Mouse (Mus musculus) forebrain, embryonic 13.5 days (tissue): Measurements from ENCODE around the gene 6030408B16Rik. TPM values are rescaled to one million over a fixed set of nuclear protein-coding genes. Genes with fewer than 3 reads are reported as not detected.

Experiments
- ATAC-seq: fragments of 200-750 bp; cut with Nextera tagmentation; 2 replicates; pipeline ENCODE4 v1.8.0; 2017
- H3K27ac ChIP-seq: fragments of 300-500 bp; sonication (generic); 2 replicates; pipeline ENCODE4 v1.5.1; 2015; ENCODE audit warnings: inconsistent platforms, mild to moderate bottlenecking, moderate library complexity
- H3K27me3 ChIP-seq: fragments of 300-500 bp; sonication (generic); 2 replicates; pipeline ENCODE4 v1.6.1; 2015; ENCODE audit warnings: mild to moderate bottlenecking, inconsistent platforms
- H3K36me3 ChIP-seq: fragments of 300-500 bp; sonication (generic); 2 replicates; pipeline ENCODE4 v1.6.1; 2015; ENCODE audit warnings: mild to moderate bottlenecking, inconsistent platforms; ENCODE audit not compliant: poor library complexity, severe bottlenecking
- H3K4me1 ChIP-seq: fragments of 300-500 bp; sonication (generic); 2 replicates; pipeline ENCODE4 v1.6.1; 2015; ENCODE audit warnings: inconsistent platforms
- H3K4me2 ChIP-seq: fragments of 300-500 bp; sonication (generic); 2 replicates; pipeline ENCODE4 v1.6.1; 2015; ENCODE audit warnings: inconsistent platforms, mild to moderate bottlenecking, moderate library complexity
- H3K4me3 ChIP-seq: fragments of 300-500 bp; sonication (generic); 2 replicates; pipeline ENCODE4 v1.5.1; 2015; ENCODE audit warnings: mild to moderate bottlenecking, inconsistent platforms
- H3K9ac ChIP-seq: fragments of 300-500 bp; sonication (generic); 2 replicates; pipeline ENCODE4 v1.6.1; 2015; ENCODE audit warnings: mild to moderate bottlenecking, inconsistent platforms
- H3K9me3 ChIP-seq: fragments of 300-500 bp; sonication (generic); replicated peaks from 2 replicates; pipeline ENCODE4 v1.6.1; 2016; ENCODE audit warnings: inconsistent platforms
- WGBS: fragments of 180-500 bp; shearing (Covaris S2); methylation state at CpG from one replicate; pipeline ENCODE4 v1.1.7; 2015; 5-methylcytosine and 5-hydroxymethylcytosine counted together
- polyA plus RNA-seq: library from polyadenylated mRNA; unstranded; fragments of >200 nt; fragmentation: Nextera tagmentation; extraction: Ambion mirVana; gene quantifications from 2 replicates; pipeline ENCODE4 v1.2.1, GENCODE M21; 2015

The 6030408B16Rik gene
- polyA plus RNA-seq, 1 experiment from 2014 or later, result 0.23 TPM

GRCm38 (mm10) chr15:101255842-101256462, 37.1 kb upstream of the 6030408B16Rik start:
- Histone ChIP-seq H3K36me3 (no peaks in the 10 kb centered on the region), H3K9me3 (no peaks in the 10 kb centered on the region), H3K27ac (no peak overlapping the region), H3K9ac (no peak overlapping the region), H3K4me3 (no peak overlapping the region), H3K4me1 (peaks cover 9% of the 10 kb centered on the region), H3K27me3 (peaks cover 11% of the 10 kb centered on the region; the same call in 1 of the 2 replicates), H3K4me2 (no peak overlapping the region)
- 85% methylated on average over 7 of the region's 7 CpGs for WGBS
- no peak for ATAC-seq

- no peak overlapping the region for H3K4me3 ChIP-seq
- no peak overlapping the region for H3K9ac ChIP-seq
- ATAC-seq, result no peak
- peaks cover 9% of the 10 kb centered on the region for H3K4me1 ChIP-seq
- H3K27ac ChIP-seq, result no peak overlapping the region
- WGBS, result 86% methylated on average over 14 of the region's 14 CpGs
- H3K36me3 ChIP-seq, result no peaks in the 10 kb centered on the region
- H3K4me2 ChIP-seq, result no peak overlapping the region
- no peaks in the 10 kb centered on the region for H3K9me3 ChIP-seq
- H3K27me3 ChIP-seq, result peaks cover 11% of the 10 kb centered on the region; the same call in 1 of the 2 replicates
Measured at GRCm38 (mm10) chr15:101256463-101257206, 36.4 kb upstream of the 6030408B16Rik start.

- no peak for ATAC-seq
- H3K27me3 ChIP-seq, result 0 out of 2 replicates have a peak, but pooled peaks cover under 1% of the 10 kb centered on the region
- H3K4me3 ChIP-seq, result no peak overlapping the region
- no peaks in the 10 kb centered on the region for H3K36me3 ChIP-seq
- no peak overlapping the region for H3K27ac ChIP-seq
- WGBS, result 87% methylated on average over 11 of the region's 11 CpGs
- no peak overlapping the region for H3K9ac ChIP-seq
- no peak overlapping the region for H3K4me2 ChIP-seq
- peaks cover 9% of the 10 kb centered on the region for H3K4me1 ChIP-seq
- H3K9me3 ChIP-seq, result no peaks in the 10 kb centered on the region
Measured at GRCm38 (mm10) chr15:101258420-101258819, 34.6 kb upstream of the 6030408B16Rik start.

GRCm38 (mm10) chr15:101259922-101260321, 33.1 kb upstream of the 6030408B16Rik start:
- peaks cover under 1% of the 10 kb centered on the region for H3K4me1 ChIP-seq
- H3K36me3 ChIP-seq, result no peaks in the 10 kb centered on the region
- no peaks in the 10 kb centered on the region; the same call in 1 of the 2 replicates for H3K27me3 ChIP-seq
- H3K27ac ChIP-seq, result no peak overlapping the region
- H3K9me3 ChIP-seq, result no peaks in the 10 kb centered on the region
- H3K9ac ChIP-seq, result no peak overlapping the region
- WGBS, result 85% methylated on average over 3 of the region's 3 CpGs
- no peak for ATAC-seq
- H3K4me2 ChIP-seq, result no peak overlapping the region
- H3K4me3 ChIP-seq, result no peak overlapping the region

- WGBS, result 74% methylated on average over 10 of the region's 10 CpGs
- Histone ChIP-seq H3K4me1 (no peaks in the 10 kb centered on the region), H3K27me3 (peaks cover 2% of the 10 kb centered on the region), H3K4me2 (no peak overlapping the region), H3K4me3 (no peak overlapping the region), H3K9ac (no peak overlapping the region), H3K9me3 (no peaks in the 10 kb centered on the region), H3K27ac (no peak overlapping the region), H3K36me3 (no peaks in the 10 kb centered on the region)
- ATAC-seq, result no peak
Measured at GRCm38 (mm10) chr15:101260387-101260786, 32.6 kb upstream of the 6030408B16Rik start.

GRCm38 (mm10) chr15:101260874-101261622, 32.0 kb upstream of the 6030408B16Rik start:
- H3K27ac ChIP-seq, result no peak overlapping the region
- no peak overlapping the region for H3K4me3 ChIP-seq
- peaks cover 6% of the 10 kb centered on the region for H3K4me1 ChIP-seq
- ATAC-seq, result no peak
- no peak overlapping the region for H3K4me2 ChIP-seq
- H3K9ac ChIP-seq, result no peak overlapping the region
- WGBS, result 70% methylated on average over 13 of the region's 13 CpGs
- H3K27me3 ChIP-seq, result peaks cover 8% of the 10 kb centered on the region
- H3K9me3 ChIP-seq, result no peaks in the 10 kb centered on the region
- H3K36me3 ChIP-seq, result no peaks in the 10 kb centered on the region

- Histone ChIP-seq H3K27ac (no peak overlapping the region), H3K4me1 (peaks cover 16% of the 10 kb centered on the region), H3K9me3 (no peaks in the 10 kb centered on the region), H3K27me3 (peaks cover 23% of the 10 kb centered on the region), H3K4me3 (no peak overlapping the region), H3K9ac (no peak overlapping the region), H3K36me3 (no peaks in the 10 kb centered on the region), H3K4me2 (no peak overlapping the region)
- WGBS, result 77% methylated on average over 5 of the region's 5 CpGs
- no peak for ATAC-seq
Measured at GRCm38 (mm10) chr15:101262502-101262901, 30.5 kb upstream of the 6030408B16Rik start.

- ATAC-seq, result peak; percentile 83
- Histone ChIP-seq H3K36me3 (peaks cover 6% of the 10 kb centered on the region), H3K27ac (no peak overlapping the region), H3K9me3 (no peaks in the 10 kb centered on the region), H3K27me3 (peaks cover 36% of the 10 kb centered on the region), H3K9ac (peak overlapping the region; percentile 63), H3K4me3 (peak overlapping the region; percentile 51), H3K4me2 (peak overlapping the region; percentile 91), H3K4me1 (peaks cover 16% of the 10 kb centered on the region)
- WGBS, result under 1% methylated on average over 56 of the region's 57 CpGs
Measured at GRCm38 (mm10) chr15:101266132-101266963, 26.7 kb upstream of the 6030408B16Rik start.

- ATAC-seq, result peak; percentile 9; the same call in 1 of the 2 replicates
- H3K4me1 ChIP-seq, result peaks cover 16% of the 10 kb centered on the region
Measured at GRCm38 (mm10) chr15:101267053-101268032, 25.7 kb upstream of the 6030408B16Rik start.

GRCm38 (mm10) chr15:101270101-101270820, 22.8 kb upstream of the 6030408B16Rik start:
- peaks cover 22% of the 10 kb centered on the region for H3K36me3 ChIP-seq
- no peak for ATAC-seq
- no peak overlapping the region for H3K4me3 ChIP-seq
- peaks cover 35% of the 10 kb centered on the region for H3K27me3 ChIP-seq
- no peak overlapping the region for H3K4me2 ChIP-seq
- WGBS, result 91% methylated on average over 29 of the region's 29 CpGs
- peaks cover 16% of the 10 kb centered on the region for H3K4me1 ChIP-seq
- no peak overlapping the region for H3K9ac ChIP-seq
- H3K9me3 ChIP-seq, result no peaks in the 10 kb centered on the region
- no peak overlapping the region for H3K27ac ChIP-seq

More at GRCm38 (mm10) chr15:101267053-101268032, 25.7 kb upstream of the 6030408B16Rik start:
- peak overlapping the region; percentile 91 for H3K4me2 ChIP-seq
- no peak overlapping the region for H3K27ac ChIP-seq
- H3K9ac ChIP-seq, result peak overlapping the region; percentile 63; the same call in 1 of the 2 replicates
- peak overlapping the region; percentile 51 for H3K4me3 ChIP-seq
- WGBS, result 5% methylated on average over 25 of the region's 25 CpGs
- peaks cover 6% of the 10 kb centered on the region for H3K36me3 ChIP-seq
- H3K27me3 ChIP-seq, result peaks cover 36% of the 10 kb centered on the region
- no peaks in the 10 kb centered on the region for H3K9me3 ChIP-seq
